Mouse (Mus musculus) neural tube, embryonic 12.5 days (tissue): Measurements from ENCODE around the gene Ube2n. TPM values are rescaled to one million over a fixed set of nuclear protein-coding genes. Genes with fewer than 3 reads are reported as not detected.
A peak's percentile ranks its signal among the peaks of the same experiment; 100 is the strongest.

Source experiments
- ATAC-seq: fragments of 200-750 bp; cut with Nextera tagmentation; 2 replicates; pipeline ENCODE4 v1.8.0; 2017; ENCODE audit warnings: low read depth, mild to moderate bottlenecking, moderate TSS enrichment, moderate library complexity; ENCODE audit not compliant: low FRiP score
- H3K27ac ChIP-seq: fragments of 300-500 bp; sonication (generic); 2 replicates; pipeline ENCODE4 v1.5.1; 2016
- H3K27me3 ChIP-seq: fragments of 300-500 bp; sonication (generic); replicated peaks from 2 replicates; pipeline ENCODE4 v1.6.1; 2016; ENCODE audit warnings: mild to moderate bottlenecking
- H3K36me3 ChIP-seq: fragments of 300-500 bp; sonication (generic); 2 replicates; pipeline ENCODE4 v1.6.1; 2016; ENCODE audit warnings: mild to moderate bottlenecking
- H3K4me1 ChIP-seq: fragments of 300-500 bp; sonication (generic); 2 replicates; pipeline ENCODE4 v1.6.1; 2016
- H3K4me2 ChIP-seq: fragments of 300-500 bp; sonication (generic); replicated peaks from 2 replicates; pipeline ENCODE4 v1.6.1; 2016; ENCODE audit warnings: mild to moderate bottlenecking
- H3K4me3 ChIP-seq: fragments of 300-500 bp; sonication (generic); 2 replicates; pipeline ENCODE4 v1.5.1; 2016
- H3K9ac ChIP-seq: fragments of 300-500 bp; sonication (generic); 2 replicates; pipeline ENCODE4 v1.6.1; 2016; ENCODE audit warnings: mild to moderate bottlenecking
- H3K9me3 ChIP-seq: fragments of 300-500 bp; sonication (generic); 2 replicates; pipeline ENCODE4 v1.6.1; 2016; ENCODE audit warnings: mild to moderate bottlenecking
- WGBS: fragments of 180-500 bp; shearing (Covaris S2); methylation state at CpG from one replicate; pipeline ENCODE4 v1.1.7; 2016; 5-methylcytosine and 5-hydroxymethylcytosine counted together
- polyA plus RNA-seq: library from polyadenylated mRNA; unstranded; fragments of >200 nt; fragmentation: Nextera tagmentation; extraction: Ambion mirVana; gene quantifications from 2 replicates; pipeline ENCODE4 v1.2.1, GENCODE M21; 2016

Ube2n gene
- polyA plus RNA-seq, 1 experiment from 2014 or later: 408 TPM

DNA sequence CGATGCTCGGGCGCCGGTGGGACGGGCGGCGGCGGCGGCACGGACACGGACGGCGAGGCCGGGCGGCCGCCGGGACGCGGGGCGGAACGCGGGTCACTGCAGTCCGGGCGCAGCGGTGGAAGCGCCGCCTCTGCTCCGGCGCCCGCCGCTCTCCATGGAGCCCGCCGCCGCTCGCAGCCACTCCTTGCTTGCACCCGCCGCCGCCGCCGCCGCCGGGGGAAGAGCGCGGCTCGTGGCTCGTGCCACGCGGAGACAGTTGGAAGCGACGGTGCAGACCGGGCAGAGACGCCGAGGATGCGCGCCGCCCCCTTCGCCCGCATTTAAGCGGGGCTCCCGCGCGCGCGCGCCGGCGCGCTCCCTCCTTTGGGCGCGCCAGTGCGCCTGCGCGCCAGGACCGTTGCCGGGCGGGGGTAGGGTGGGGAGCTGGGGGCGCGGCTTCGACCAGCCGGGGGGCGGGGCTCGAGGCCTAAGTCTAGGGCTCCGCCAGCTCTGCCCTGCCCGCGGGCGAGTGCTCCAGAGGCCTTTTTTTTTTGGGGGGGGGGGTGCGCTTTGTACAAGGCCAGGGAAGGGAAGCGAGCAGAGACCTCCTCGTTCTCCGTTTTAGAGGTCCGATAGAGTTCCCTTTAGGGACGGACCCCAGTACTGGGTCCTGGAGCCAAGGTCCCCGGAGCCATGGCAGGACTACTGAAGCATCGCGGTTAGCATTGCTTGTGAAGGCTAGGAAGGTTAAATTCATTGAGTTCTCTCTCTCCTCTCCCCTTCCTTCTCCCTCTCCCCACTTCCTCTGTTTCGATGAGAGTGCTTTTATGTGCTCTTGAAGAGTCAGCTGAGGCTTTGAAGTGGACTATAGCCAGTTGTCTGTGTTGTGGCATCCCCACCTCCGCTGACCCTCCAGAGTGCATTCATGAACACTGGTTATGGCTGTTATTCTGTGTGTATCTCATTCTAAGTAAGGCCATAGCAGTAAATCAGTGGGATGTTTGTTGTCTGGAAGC is 49.2 kb downstream of the Ube2n start, which contains the start of gene Nudt4:
TSS of gene Nudt4 (minus strand) at position 296 of the 995 bp plus-strand sequence.
- Histone ChIP-seq H3K4me3 (peak within 1 kb of the TSS; percentile 94), H3K4me2 (peak within 1 kb of the TSS; percentile 70), H3K27ac (peak within 1 kb of the TSS; percentile 93), H3K9ac (peak within 1 kb of the TSS; percentile 97), H3K27me3 (no peaks in the 10 kb centered on the region), H3K4me1 (peaks cover 27% of the 10 kb centered on the region), H3K36me3 (no peaks in the 10 kb centered on the region), H3K9me3 (no peaks in the 10 kb centered on the region)
- 1% methylated on average over 77 of the region's 97 CpGs for WGBS
- ATAC-seq: peak; percentile 93

GRCm38 (mm10) chr10:95565156-95565854 is 50.4 kb downstream of the Ube2n start:
- no peak overlapping the region for H3K4me3 ChIP-seq
- no peaks in the 10 kb centered on the region for H3K9me3 ChIP-seq
- peaks cover 20% of the 10 kb centered on the region for H3K4me1 ChIP-seq
- no peak overlapping the region for H3K9ac ChIP-seq
- no peaks in the 10 kb centered on the region for H3K27me3 ChIP-seq
- WGBS: 17% methylated on average over 14 of the region's 14 CpGs
- no peak overlapping the region for H3K27ac ChIP-seq
- peak overlapping the region; percentile 28 for H3K4me2 ChIP-seq
- H3K36me3 ChIP-seq: no peaks in the 10 kb centered on the region
- no peak for ATAC-seq

DNA sequence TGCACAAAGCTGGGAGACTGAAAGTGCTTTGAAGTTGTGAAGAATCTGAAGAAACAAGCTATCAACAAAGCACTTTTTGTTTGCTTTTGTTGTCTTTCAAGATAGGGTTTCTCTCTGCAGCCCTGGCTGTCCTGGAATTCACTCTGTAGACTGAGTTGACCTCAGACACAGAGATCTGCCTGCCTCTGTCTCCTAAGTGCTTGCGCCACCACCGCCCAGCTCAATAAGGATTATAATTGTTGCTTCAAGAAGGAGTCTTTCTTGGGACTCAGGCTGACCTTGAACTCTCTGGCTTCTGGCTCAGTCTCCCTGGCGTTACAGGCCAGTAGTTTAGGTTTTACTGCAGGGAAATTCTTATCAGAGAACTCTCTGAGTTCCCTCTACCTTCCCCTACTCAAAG is 51.8 kb downstream of the Ube2n start:
- Histone ChIP-seq H3K4me3 (no peak overlapping the region), H3K9ac (no peak overlapping the region), H3K9me3 (no peaks in the 10 kb centered on the region), H3K4me1 (peaks cover 13% of the 10 kb centered on the region), H3K27me3 (no peaks in the 10 kb centered on the region), H3K36me3 (no peaks in the 10 kb centered on the region), H3K27ac (no peak overlapping the region), H3K4me2 (no peak overlapping the region)
- 88% methylated on average over 3 of the region's 3 CpGs for WGBS
- no peak for ATAC-seq

- Histone ChIP-seq H3K4me3 (no peak overlapping the region), H3K4me2 (no peak overlapping the region), H3K9ac (no peak overlapping the region), H3K27ac (no peak overlapping the region), H3K36me3 (no peaks in the 10 kb centered on the region), H3K4me1 (peaks cover 5% of the 10 kb centered on the region; the same call in 1 of the 2 replicates), H3K27me3 (no peaks in the 10 kb centered on the region), H3K9me3 (no peaks in the 10 kb centered on the region)
- 72% methylated on average over 5 of the region's 5 CpGs for WGBS
- no peak for ATAC-seq
These were observed 52.6 kb downstream of the Ube2n start for GRCm38 (mm10) chr10:95567550-95567949.

DNA sequence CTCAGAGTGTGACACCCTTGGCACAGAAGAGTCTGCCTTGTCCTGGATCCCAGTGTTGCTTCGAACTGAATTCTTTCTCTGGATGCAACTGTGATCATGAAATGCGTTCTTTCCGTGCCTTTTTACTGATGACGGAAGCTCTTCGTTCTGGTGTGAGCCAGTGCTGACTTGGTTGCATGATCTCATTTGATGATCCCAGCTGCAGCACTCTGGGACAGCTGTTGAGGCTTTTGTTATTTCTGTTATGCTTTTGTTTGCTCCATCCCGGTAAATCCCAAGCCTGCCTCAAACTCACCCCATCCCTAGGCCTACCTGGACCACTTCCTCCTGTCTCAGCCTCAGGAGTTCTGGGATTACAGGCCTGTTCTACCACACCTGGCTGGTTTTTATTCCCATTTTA is 53.1 kb downstream of the Ube2n start:
- Histone ChIP-seq H3K27ac (no peak overlapping the region), H3K4me3 (no peak overlapping the region), H3K9me3 (no peaks in the 10 kb centered on the region), H3K4me1 (peaks cover 5% of the 10 kb centered on the region; the same call in 1 of the 2 replicates), H3K27me3 (no peaks in the 10 kb centered on the region), H3K9ac (no peak overlapping the region), H3K4me2 (no peak overlapping the region), H3K36me3 (no peaks in the 10 kb centered on the region)
- WGBS: 83% methylated on average over 6 of the region's 6 CpGs
- ATAC-seq: no peak

GRCm38 (mm10) chr10:95569441-95569840 is 54.5 kb downstream of the Ube2n start:
- no peak overlapping the region for H3K27ac ChIP-seq
- H3K27me3 ChIP-seq: no peaks in the 10 kb centered on the region
- no peaks in the 10 kb centered on the region for H3K36me3 ChIP-seq
- 74% methylated on average over 2 of the region's 2 CpGs for WGBS
- H3K4me3 ChIP-seq: no peak overlapping the region
- no peaks in the 10 kb centered on the region for H3K9me3 ChIP-seq
- no peak overlapping the region for H3K4me2 ChIP-seq
- no peak overlapping the region for H3K9ac ChIP-seq
- no peak for ATAC-seq
- peaks cover 5% of the 10 kb centered on the region; the same call in 1 of the 2 replicates for H3K4me1 ChIP-seq

DNA sequence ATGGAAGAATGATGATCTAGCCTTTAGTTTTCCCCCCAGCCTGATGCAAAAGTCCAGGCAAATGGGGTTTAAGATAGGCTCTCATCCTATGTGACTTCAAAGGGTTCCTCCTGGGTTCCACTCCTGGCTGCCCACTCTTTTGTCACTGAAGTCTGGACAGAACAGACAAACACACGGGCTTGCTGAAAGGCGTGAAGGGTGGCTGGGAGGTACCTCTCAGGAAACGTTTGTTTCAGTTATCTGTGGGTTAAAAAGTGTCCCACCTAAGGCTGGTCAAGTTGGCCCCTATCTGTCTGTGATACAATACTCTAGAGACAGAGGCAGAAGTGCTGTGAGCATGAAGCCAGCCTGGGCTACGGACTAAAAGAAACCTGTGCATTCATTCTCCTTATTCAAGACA is 60.0 kb downstream of the Ube2n start:
- Histone ChIP-seq H3K9me3 (no peaks in the 10 kb centered on the region), H3K9ac (no peak overlapping the region), H3K27me3 (no peaks in the 10 kb centered on the region), H3K4me1 (peaks cover 6% of the 10 kb centered on the region; the same call in 1 of the 2 replicates), H3K4me2 (no peak overlapping the region), H3K4me3 (no peak overlapping the region), H3K27ac (no peak overlapping the region), H3K36me3 (no peaks in the 10 kb centered on the region)
- WGBS: 75% methylated on average over 4 of the region's 4 CpGs
- ATAC-seq: no peak

GRCm38 (mm10) chr10:95575839-95576380 is 61.0 kb downstream of the Ube2n start:
- H3K27ac ChIP-seq: no peak overlapping the region
- WGBS: 76% methylated on average over 10 of the region's 10 CpGs
- no peak overlapping the region for H3K4me3 ChIP-seq
- H3K9ac ChIP-seq: no peak overlapping the region
- no peaks in the 10 kb centered on the region for H3K27me3 ChIP-seq
- H3K36me3 ChIP-seq: no peaks in the 10 kb centered on the region
- ATAC-seq: no peak
- no peaks in the 10 kb centered on the region for H3K9me3 ChIP-seq
- H3K4me2 ChIP-seq: no peak overlapping the region
- H3K4me1 ChIP-seq: peaks cover 6% of the 10 kb centered on the region; the same call in 1 of the 2 replicates

- no peak overlapping the region for H3K27ac ChIP-seq
These were observed 62.1 kb downstream of the Ube2n start for GRCm38 (mm10) chr10:95576876-95577566.

DNA sequence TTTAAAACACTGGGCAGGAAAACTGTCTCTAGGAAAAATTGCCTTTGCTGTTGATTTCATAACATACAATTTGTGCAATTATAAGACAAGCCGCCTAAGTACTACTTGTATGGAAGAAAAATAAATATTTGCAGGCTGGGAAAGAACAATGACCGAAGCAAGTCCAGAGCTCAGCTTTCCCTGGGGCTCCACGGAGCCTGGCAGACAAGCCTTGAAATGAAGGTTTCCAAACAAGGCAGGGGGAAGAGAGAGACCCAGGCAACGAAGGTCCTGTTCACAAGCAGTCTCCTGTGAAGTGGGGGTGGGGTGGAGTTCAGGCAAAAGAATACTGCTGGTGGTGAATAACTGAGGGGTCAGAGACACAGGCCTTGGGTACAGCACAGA is 62.6 kb downstream of the Ube2n start:
- Histone ChIP-seq H3K36me3 (no peaks in the 10 kb centered on the region), H3K9ac (no peak overlapping the region), H3K27ac (no peak overlapping the region), H3K4me3 (no peak overlapping the region), H3K4me2 (no peak overlapping the region), H3K4me1 (peaks cover 6% of the 10 kb centered on the region; the same call in 1 of the 2 replicates), H3K27me3 (no peaks in the 10 kb centered on the region), H3K9me3 (no peaks in the 10 kb centered on the region)
- ATAC-seq: no peak
- WGBS: 36% methylated on average over 4 of the region's 4 CpGs

More at GRCm38 (mm10) chr10:95576876-95577566, 62.1 kb downstream of the Ube2n start:
- WGBS: 46% methylated on average over 14 of the region's 14 CpGs
- no peaks in the 10 kb centered on the region for H3K36me3 ChIP-seq
- no peak overlapping the region for H3K9ac ChIP-seq
- no peaks in the 10 kb centered on the region for H3K9me3 ChIP-seq
- peak; percentile 76; the same call in 1 of the 2 replicates for ATAC-seq
- H3K4me1 ChIP-seq: peaks cover 6% of the 10 kb centered on the region; the same call in 1 of the 2 replicates
- peak overlapping the region; percentile 27; the same call in 1 of the 2 replicates for H3K4me2 ChIP-seq
- no peak overlapping the region for H3K4me3 ChIP-seq
- H3K27me3 ChIP-seq: no peaks in the 10 kb centered on the region

DNA sequence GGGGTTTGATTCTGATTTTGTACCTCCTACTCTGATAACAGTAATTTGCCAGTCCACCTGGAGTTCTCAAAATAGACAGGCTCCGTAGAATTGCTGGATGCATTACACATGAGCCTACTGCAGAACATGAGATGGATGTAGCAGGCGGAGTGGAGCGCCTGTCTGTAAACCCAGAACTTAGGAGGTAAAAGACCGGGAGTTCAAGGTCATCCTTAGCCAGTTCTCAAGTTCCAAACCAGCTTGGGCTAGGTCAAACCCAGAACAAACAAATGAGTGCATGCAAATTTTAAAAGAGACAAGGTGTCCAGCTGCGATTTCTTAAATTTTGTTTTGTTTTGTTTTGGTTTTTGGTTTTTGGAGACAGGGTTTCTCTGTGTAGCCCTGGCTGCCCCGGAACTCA is 70.6 kb downstream of the Ube2n start:
- H3K4me2 ChIP-seq: no peak overlapping the region
- no peaks in the 10 kb centered on the region for H3K4me1 ChIP-seq
- WGBS: 95% methylated on average over 6 of the region's 6 CpGs
- no peak overlapping the region for H3K27ac ChIP-seq
- no peak for ATAC-seq
- H3K27me3 ChIP-seq: no peaks in the 10 kb centered on the region
- H3K4me3 ChIP-seq: no peak overlapping the region
- H3K9ac ChIP-seq: no peak overlapping the region
- H3K9me3 ChIP-seq: no peaks in the 10 kb centered on the region
- H3K36me3 ChIP-seq: no peaks in the 10 kb centered on the region
